Mouse (Mus musculus) heart, postnatal 14 days (tissue): Measurements from ENCODE around the gene Abcd4. TPM values are rescaled to one million over a fixed set of nuclear protein-coding genes. Genes with fewer than 3 reads are reported as not detected.

ENCODE experiments used
- DNase-seq, 2 experiments: peaks; one replicate each; pipeline ENCODE4 v3.0.0; 2021 to 2022
- intact Hi-C: fragments of 180-260 bp; cut with DNase I; formaldehyde crosslinking; loops from one replicate; pipeline ENCODE4 v1.15.1; 2025
- total RNA-seq, 2 experiments: library from RNA; stranded (reverse); gene quantifications; 2 replicates each; pipeline ENCODE4 v1.2.3; 2021

Gene Abcd4
- total RNA-seq, 2 experiments from 2014 or later: 5.6 to 7.1 TPM

- no peak for DNase-seq
- intact Hi-C loops: no loop called here
These were observed 39.3 kb downstream of the Abcd4 start for GRCm38 (mm10) chr12:84577768-84578439.

DNA sequence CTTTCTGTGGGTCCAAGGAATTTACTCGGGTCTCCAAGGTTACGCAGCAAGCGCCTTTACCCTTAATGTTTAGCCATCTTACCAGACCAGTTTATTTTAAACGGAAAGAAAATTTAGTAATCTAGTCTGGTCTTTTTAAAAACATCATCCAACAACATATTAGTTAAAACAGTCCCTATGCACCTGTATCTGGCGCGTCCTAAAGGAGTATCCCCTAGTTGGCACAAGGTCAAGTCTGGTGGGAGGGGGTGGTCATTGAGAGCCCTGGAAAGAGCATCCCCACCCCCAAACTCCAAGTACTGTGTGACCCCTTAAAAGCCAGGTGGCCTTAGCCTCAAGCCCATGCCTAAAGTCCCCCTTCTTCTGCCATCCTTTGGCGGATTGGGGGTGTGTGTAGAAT is 44.1 kb downstream of the Abcd4 start:
- intact Hi-C loops: no loop called here
- DNase-seq: no peak

- no peak for DNase-seq
- intact Hi-C loops: no loop called here
These were observed 44.9 kb downstream of the Abcd4 start for GRCm38 (mm10) chr12:84572341-84572720.

DNA sequence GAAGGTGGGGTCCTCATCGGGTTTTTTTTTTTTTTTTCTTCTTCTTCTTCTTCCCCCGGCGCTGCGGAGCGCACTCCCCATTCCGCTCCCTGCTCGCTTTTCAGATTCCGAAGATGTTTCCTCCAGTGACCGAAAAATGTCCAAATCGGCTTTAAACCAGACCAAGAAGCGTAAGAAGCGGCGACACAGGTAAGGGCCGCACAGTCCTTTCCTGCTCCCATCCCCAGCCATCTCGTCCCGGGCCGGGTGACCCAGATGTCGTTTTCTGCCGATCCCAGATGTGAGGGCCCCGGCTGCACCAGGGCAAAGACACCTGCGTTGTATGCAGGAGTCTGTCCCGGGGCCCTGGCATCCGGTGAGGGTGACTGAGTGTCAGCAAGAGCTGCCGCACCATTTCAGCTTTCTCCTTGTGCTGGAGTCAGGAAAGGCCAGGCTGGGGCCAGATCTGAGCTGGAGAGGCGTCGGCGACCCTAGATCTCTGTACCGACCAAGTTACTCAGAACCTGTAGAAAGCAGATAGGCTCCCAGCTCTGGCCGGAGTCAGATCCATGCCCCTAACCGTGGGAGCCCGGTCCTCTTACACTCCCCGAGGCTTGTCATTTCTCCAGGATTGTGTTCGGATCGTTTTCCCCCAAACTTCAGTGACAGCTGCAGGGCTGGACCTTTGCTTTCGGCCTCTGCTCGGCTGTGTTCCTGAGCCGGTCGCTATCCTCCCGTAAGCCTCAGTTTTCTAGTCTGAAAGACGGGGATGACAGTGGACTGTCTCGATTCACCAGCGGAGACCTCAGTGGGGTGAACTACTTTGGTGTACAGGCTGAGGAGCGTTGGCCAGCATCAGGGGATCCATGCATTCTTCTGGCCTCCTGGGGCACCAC is 45.5 kb downstream of the Abcd4 start:
- peak; percentile 6 to 12 for DNase-seq
- intact Hi-C loops: no loop called here

DNA sequence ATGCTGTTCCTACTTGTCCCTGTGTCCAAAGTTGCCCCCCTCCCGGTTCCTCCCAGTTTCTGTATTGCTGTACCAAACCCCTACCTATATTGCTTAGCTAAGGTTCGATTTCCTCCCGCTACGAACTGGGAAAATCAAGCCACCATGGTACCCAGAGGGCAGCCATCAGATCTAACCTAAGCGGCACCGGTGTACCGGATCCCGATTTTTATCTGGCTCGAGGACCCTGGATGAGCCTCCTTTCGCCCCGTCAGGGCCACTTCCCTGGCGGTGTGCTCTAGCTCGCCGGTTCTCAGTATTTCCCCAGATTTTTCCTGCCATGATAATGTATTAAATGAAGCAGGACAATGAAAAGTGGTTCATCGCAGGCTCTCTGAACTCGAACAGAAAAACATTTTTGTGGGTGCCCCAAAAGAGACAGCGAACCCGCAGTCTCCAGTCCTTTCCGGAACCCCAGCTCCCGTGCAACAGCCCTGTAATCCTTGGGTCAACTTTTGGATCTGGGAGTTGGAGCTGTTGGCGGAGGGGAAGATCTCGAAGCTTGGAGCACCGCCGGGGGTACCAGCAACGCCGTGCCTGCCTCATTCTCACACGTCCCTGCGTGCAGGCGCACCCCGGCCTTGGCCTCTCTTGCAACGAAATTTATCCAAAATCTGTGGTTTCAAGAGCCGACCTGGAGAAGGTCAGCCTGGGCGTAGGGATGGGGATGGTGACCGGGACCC is 46.4 kb downstream of the Abcd4 start:
- intact Hi-C loops: no loop called here
- peak in 1 of 2 experiments; percentile 7 for DNase-seq

GRCm38 (mm10) chr12:84569976-84570693 is 47.1 kb downstream of the Abcd4 start:
- DNase-seq: no peak
- intact Hi-C loops: no loop called here

- DNase-seq: no peak
These were observed 47.8 kb downstream of the Abcd4 start, which contains the start of gene Vsx2 for GRCm38 (mm10) chr12:84569336-84569970. Gene Vsx2 (plus strand): TSS chr12:84569762.

GRCm38 (mm10) chr12:84567576-84567975 is 49.6 kb downstream of the Abcd4 start:
- intact Hi-C loops: no loop called here
- no peak for DNase-seq

More at GRCm38 (mm10) chr12:84569336-84569970, 47.8 kb downstream of the Abcd4 start, which contains the start of gene Vsx2:
- intact Hi-C loops: no loop called here

- intact Hi-C loops: no loop called here
- DNase-seq: no peak
These were observed 54.7 kb downstream of the Abcd4 start for GRCm38 (mm10) chr12:84562558-84562957.

GRCm38 (mm10) chr12:84555218-84555617 is 62.0 kb downstream of the Abcd4 start:
- DNase-seq: no peak
- intact Hi-C loops: no loop called here

Other genes starting within 250 kb of the Abcd4 start
- gene Entpd5, start 208.4 kb downstream of the Abcd4 start, total RNA-seq: 10 to 100 TPM; 52.4 to 56.6 TPM
- 1 to 10 TPM; 1.7 to 1.9 TPM for gene Bbof1, start 208.3 kb downstream of the Abcd4 start, total RNA-seq
- 1 to 10 TPM; 7.4 to 10.0 TPM for gene Rnf113a2, start 200.2 kb downstream of the Abcd4 start, total RNA-seq
- 100 to 1,000 TPM in 1 of 2 experiments, 10 to 100 TPM in 1; 91.0 to 111 TPM for gene Aldh6a1, start 166.4 kb downstream of the Abcd4 start, total RNA-seq
- gene Lin52, start 166.0 kb downstream of the Abcd4 start, total RNA-seq: 10 to 100 TPM in 1 of 2 experiments, 1 to 10 TPM in 1; 9.7 to 10.6 TPM
- under 1 TPM in 1 of 2 experiments, not detected in 1; 0.07 TPM for gene Vsx2, start 47.7 kb downstream of the Abcd4 start, total RNA-seq
- not detected for gene Vrtn, start 23.6 kb upstream of the Abcd4 start, total RNA-seq
- not detected for gene Syndig1l, start 81.4 kb upstream of the Abcd4 start, total RNA-seq
- 10 to 100 TPM; 30.8 to 32.7 TPM for gene Npc2, start 155.7 kb upstream of the Abcd4 start, total RNA-seq
- 10 to 100 TPM; 71.2 to 73.3 TPM for gene Isca2, start 155.8 kb upstream of the Abcd4 start, total RNA-seq